Mouse (Mus musculus): ENCODE results near the gene Tpcn1.
"Not testable (repeated sequence)": the region's sequence is repeated elsewhere in the genome, so short reads cannot be mapped to it uniquely, and the experiment has no call there.

Tpcn1 gene

DNA sequence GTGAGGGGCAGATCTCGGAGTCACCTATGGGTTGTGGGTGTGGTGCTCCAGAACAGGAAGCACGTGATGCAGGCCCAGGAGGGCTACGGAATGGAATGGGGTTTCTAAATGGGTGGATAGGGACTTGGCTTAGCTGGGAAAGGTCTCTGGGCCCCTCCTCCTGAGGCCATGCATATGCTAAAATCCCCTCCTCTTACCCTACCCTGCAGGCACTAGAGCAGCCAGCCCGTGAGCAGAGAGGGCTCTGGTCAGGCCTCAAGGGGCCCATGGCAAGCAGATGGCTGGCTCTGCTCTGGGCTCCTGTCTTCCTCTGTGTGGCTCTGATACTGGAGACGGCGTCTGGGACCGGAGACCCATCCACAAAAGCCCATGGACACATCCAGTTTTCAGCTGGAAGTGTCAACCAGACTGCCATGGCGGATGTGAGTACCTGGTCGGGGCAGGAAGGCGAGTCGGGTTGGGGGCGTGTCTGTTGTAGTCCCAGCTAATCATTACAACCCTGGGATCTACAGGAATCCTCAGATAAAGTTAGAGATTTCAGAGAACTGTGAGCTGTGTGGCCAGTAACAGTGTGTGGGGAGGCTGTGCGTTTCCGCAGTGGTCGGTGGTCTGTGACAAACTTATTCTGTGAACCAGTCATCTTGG lies 75.4 kb downstream of the Tpcn1 start:
- no peak for DNase-seq (ENCODE audit: low read depth, low spot score)

DNA sequence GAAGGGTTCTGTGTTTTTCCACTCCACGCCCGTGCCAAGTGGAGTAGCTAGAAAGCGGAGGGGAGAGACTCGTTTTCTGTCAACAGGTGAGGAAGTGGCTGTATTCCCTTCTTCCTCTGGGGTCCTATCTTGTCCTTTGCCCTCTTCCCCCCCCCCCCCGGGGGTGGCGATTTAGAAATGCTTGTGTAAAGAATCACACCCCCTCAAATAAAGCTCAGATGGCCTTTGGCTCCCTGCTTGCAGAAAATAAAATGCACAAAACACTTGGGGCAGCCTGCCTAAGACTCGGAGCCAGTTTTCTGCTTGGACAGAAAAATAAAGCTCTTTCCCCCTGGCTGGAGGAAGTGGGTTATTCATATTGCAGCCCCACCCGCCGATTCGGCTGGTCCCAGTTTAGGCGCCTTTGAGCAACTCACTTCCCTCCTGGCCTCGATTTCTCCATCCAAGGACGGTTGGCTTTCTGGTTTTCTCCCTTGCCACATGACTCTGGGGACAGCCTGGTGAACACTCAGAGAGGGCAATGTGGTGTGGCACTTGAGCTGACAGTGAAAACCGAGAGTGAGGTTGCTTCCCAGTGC lies 76.7 kb downstream of the Tpcn1 start:
- DNase-seq (ENCODE audit: low read depth, low spot score), result no peak

DNA sequence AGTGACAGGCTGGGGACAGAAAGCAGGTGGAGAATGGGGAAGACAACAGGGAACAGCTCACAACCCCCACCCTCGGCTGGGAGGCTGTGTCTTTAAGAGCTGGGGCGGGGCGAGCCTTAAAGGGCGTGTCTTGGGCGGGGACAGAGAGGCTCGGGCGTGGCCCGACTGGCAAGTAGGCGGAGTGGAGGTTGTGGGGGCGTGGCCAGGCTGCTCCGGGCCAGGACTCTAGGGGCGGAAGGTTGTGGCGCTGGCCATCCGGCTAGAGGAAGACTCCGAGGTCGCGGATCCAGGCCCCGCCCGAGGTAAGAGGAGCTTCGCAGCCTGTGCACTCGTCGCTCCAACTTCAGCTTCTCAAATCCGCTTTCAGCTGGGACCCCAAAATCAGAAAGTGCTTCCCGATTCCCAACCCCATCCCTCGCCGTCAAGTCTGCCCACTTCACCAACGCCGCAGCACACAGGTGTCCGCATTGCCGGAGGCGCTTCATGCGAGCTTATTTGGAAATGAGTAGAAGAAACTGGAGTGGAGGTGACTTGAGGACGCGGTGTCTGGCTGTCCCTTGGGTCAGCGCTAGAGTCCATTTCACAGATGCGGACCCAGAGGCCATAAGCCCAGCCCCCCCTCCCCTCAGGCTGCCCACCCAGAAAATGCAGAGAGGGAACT lies 77.4 kb downstream of the Tpcn1 start, which contains the start of gene Slc8b1:
Gene Slc8b1 (plus strand): TSS at position 187 of the 661 bp plus-strand sequence.
- DNase-seq (ENCODE audit: low read depth, low spot score), result peak; percentile 88

DNA sequence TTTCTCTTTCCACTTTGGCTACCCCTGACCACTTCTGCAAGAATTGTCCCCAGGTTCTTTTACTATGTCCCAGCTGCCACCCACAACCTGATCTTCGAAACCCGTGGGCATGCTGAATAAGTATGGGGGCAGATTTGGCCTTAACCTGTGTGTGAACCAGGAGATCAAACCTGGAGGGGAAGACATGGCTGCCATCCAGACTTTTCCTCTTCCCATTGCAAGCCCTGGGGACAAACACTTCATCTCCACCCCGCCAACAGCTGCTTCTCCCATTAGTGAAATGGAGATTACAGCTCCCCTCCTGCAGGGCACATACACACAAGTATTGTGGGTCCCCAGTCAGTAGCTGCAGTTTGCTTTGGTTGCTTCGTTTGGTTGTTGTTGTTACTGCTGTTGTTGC lies 81.2 kb downstream of the Tpcn1 start:
- no peak for DNase-seq (ENCODE audit: low read depth, low spot score)

- no peak for DNase-seq (ENCODE audit: low read depth, low spot score)
Observed at GRCm38 (mm10) chr5:120506490-120506889, 82.0 kb downstream of the Tpcn1 start.

GRCm38 (mm10) chr5:120505781-120506180 lies 82.7 kb downstream of the Tpcn1 start:
- no peak for DNase-seq (ENCODE audit: low read depth, low spot score)

DNA sequence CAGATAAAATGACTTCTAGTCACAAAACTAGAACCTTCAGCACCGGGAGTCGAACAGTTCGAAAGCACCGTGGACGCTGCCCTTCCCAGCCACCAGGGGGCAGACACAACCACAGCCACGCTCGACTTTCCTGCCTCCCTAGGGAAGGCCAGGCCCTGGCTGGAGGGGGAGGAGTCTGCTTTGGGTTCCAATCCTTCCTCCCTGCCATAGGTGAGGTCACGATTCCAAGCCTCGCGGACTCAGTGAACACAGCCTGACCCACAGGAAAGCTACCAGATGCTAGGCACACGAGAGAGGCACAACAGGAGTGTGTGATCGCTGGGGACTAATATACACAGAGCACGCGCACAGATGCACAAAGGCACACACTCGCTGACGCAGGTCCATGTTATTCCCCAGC lies 83.1 kb downstream of the Tpcn1 start:
- peak; percentile 76 for DNase-seq (ENCODE audit: low read depth, low spot score)

GRCm38 (mm10) chr5:120503144-120503795 lies 85.2 kb downstream of the Tpcn1 start, which contains the start of gene Plbd2:
Gene Plbd2 (minus strand): TSS chr5:120503625.
- DNase-seq (ENCODE audit: low read depth, low spot score), result peak; percentile 83

DNA sequence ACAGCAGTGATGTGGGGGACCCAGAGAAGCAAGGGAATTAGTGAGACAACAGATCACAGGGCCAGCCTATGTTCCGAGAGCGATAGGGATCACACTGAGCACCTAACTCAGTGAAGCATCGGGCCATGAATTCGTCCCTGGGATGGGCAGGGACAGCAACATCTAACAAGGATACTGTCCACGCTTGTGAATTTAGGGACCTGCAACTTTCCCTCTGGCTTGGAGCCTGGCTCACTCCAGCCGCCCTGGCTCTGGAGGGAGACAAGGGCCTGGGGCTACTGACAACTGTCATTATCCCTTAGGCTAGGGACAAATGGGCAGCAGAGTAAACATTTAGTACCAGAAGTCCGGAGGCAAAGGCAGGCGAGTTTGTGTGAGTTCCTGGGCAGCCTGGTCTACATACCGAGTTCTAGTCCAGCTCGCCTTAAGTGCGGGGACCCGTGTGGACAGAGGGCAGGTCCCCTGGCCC lies 85.8 kb downstream of the Tpcn1 start:
- no peak for DNase-seq (ENCODE audit: low read depth, low spot score)

GRCm38 (mm10) chr5:120502147-120502621 lies 86.3 kb downstream of the Tpcn1 start:
- no peak for DNase-seq (ENCODE audit: low read depth, low spot score)

DNA sequence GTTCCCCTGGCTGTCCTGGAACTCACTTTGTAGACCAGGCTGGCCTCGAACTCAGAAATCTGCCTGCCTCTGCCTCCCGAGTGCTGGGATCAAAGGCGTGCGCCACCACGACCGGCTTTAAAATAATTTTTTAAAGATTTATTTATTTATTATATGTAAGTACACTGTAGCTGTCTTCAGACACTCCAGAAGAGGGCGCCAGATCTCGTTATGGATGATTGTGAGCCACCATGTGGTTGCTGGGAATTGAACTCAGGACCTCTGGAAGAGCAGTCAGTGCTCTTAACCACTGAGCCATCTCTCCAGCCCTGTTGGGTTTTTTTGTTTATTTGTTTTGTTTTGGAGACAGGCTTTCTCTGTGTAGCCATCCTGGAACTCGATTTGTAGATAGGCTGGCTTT lies 87.9 kb downstream of the Tpcn1 start:
- DNase-seq (ENCODE audit: low read depth, low spot score), result not testable (repeated sequence)

DNA sequence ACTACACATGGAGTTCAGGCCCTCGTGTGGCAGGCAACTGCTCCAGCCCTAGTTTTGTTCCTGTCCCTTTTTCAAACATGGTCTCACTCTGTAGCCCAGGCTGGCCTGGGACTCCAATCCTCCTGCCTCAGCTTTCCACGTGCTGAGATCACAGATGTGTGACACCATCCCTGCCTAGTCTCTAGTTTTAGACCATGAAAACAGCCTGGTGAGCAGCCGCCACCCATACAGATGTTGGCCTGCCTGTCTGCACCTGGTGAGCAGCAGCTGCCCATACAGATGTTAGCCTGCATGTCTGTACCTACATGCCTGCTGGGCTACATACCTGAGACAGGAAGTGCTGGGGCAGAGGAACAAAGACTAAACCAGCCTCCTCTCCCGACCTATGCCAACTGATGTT lies 89.3 kb downstream of the Tpcn1 start:
- DNase-seq (ENCODE audit: low read depth, low spot score), result no peak

GRCm38 (mm10) chr5:120497071-120497470 lies 91.4 kb downstream of the Tpcn1 start:
- DNase-seq (ENCODE audit: low read depth, low spot score), result no peak

DNA sequence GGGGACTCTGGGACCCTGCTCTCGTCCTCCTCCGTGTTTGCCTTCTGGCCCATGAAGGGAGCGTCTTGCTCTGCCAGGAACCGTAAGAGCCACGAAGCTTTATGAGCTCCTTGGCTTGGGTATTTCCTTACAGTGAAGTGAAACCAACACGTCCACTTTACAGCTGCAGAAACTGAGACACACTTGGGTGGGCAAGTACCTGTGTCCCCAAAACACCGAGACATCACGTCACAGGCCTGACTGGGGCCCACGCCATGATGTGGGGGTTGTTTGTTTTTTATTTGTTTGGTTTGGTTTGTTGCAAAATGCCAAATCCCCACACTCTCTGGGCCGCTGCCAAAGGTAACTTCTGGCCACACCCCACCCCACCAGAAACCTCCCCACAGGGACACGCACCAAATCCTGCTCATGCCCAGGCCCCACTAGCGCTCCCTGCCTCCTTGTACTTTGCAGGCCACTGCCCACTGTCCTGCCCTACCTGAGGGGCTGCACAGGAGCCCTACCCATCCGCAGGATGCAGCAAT lies 92.7 kb downstream of the Tpcn1 start:
- DNase-seq (ENCODE audit: low read depth, low spot score), result no peak

GRCm38 (mm10) chr5:120495064-120495702 lies 93.3 kb downstream of the Tpcn1 start:
- DNase-seq (ENCODE audit: low read depth, low spot score), result no peak

GRCm38 (mm10) chr5:120493873-120494395 lies 94.5 kb downstream of the Tpcn1 start:
- DNase-seq (ENCODE audit: low read depth, low spot score), result no peak

GRCm38 (mm10) chr5:120493440-120493839 lies 95.0 kb downstream of the Tpcn1 start:
- no peak for DNase-seq (ENCODE audit: low read depth, low spot score)

DNA sequence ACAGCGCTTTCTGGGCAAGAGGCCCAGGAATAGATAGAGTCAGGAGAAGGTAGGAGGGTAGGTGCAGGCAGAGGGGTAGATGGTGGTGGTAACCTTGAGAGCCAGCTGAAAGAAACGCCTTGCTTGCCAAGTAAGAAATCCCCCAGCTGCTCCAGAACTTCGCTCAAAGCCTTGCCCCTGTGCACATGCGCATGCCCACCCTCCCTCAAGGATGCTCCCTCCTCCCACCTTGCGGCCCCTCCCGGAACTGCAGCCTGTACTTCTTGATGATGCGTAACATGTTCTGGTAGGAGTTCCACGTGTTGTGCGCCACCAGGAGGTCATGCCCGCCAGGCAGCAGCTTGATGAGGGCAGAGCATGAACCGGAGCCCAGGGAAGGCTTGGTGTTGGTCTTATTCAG lies 96.0 kb downstream of the Tpcn1 start:
- no peak for DNase-seq (ENCODE audit: low read depth, low spot score)

GRCm38 (mm10) chr5:120490679-120491192 lies 97.7 kb downstream of the Tpcn1 start:
- DNase-seq (ENCODE audit: low read depth, low spot score), result no peak

DNA sequence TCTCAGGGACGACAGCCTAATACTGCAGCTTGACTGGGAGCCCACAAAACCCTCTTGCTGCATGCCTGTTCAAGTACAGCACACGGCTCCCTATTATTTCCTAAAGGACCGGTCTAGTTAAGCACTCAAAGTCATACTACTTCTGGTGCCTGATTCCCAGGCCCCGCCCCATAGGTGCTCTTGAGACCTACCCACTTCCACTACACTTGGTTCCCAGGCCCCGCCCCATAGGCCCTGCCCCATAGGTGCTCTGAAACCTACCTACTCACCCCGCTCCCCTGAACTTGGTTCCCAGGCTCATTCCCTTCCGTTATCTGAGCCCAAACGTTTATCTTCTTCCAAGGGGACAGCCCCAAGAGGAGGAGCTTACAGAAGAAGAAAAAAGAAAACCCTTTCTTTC lies 100.6 kb downstream of the Tpcn1 start:
- no peak for DNase-seq (ENCODE audit: low read depth, low spot score)
